Mouse (Mus musculus): ENCODE results near the gene 2810004N23Rik. TPM values are rescaled to one million over a fixed set of nuclear protein-coding genes. Genes with fewer than 3 reads are reported as not detected.
A peak's percentile ranks its signal among the peaks of the same experiment; 100 is the strongest.

Gene 2810004N23Rik
- total RNA-seq, 4 experiments from 2014 or later: 47.3 to 56.0 (median 50.9) TPM

DNA sequence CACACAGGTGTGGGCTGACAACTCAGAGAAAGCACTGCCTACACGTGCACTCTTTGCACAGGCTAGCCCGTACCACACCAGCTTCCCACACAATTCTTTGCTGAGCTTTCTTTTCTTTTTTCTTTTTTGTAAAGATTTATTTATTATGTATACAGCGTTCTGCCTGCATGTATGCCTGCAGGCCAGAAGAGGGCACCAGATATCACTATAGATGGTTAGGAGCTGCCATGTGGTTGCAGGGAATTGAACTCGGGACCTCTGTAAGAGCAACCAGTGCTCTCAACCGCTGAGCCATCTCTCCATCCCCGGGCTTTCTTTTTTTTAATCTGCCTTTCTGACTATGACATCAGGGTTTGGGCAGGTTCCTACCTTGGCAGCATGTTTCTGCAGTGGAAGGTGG is 39.4 kb downstream of the 2810004N23Rik start:
- no peak for DNase-seq (ENCODE audit: low spot score)

DNA sequence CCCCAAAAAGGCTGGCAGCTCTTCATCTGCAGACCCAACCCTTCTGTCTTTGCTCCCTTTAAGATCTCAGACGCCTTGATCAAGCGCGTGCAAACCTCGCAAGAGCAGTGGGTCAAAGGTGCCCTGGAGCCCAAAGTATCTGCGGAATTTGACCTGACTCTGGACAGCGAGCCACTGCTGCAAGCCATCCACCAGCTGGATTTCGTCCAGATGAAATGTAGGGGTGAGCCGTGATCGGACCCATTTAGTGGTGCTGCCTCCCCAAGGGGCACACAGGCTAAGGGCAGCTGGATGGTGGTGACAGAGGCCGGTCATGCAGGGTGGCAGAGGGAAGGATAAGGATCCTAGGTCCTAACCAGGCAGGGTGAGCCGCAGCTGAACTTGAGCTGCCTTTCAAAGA is 42.8 kb downstream of the 2810004N23Rik start:
- DNase-seq (ENCODE audit: low spot score): no peak

DNA sequence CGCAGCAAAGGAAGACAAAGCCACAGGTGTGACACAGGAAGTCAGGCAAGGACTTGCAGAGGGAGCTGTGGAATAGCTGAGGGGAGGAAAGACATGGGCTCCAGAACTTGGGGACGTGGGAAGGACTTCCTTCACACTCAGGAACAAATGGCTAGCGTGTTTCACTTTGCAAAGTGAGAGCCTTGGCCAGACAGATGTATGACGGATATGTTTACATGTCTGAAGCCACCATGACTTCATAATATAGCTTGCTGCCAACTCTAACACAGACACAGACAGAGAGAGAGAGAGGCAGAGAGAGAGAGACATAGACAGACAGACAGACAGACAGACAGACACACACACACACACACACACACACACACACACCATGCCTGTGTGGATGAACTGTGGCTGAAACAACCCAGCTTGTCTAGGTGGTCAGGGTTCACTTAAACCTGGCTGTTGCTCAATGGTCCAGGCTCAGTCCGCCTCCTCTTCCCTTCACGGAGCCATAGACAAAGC is 43.3 kb downstream of the 2810004N23Rik start:
- no peak for DNase-seq (ENCODE audit: low spot score)

DNA sequence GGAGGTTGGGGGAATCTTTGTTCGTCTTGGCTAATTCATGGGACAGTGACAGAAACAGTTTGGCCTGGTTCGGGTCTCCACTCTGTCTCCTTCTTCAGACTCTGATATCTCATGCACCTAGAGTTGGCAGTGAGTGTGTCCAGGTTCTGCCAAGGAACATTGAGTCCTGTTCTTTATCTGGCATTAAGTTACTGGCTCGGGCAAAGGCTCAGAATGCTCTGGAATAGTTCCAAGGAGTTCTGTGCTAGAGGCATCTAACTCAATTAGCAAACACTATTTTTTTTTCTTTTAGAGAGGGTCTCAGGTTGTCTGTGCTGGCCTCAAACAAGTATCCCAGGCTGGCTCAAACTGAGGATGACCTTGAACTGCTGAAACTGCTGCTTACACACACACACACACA is 45.6 kb downstream of the 2810004N23Rik start:
- DNase-seq (ENCODE audit: low spot score): no peak

DNA sequence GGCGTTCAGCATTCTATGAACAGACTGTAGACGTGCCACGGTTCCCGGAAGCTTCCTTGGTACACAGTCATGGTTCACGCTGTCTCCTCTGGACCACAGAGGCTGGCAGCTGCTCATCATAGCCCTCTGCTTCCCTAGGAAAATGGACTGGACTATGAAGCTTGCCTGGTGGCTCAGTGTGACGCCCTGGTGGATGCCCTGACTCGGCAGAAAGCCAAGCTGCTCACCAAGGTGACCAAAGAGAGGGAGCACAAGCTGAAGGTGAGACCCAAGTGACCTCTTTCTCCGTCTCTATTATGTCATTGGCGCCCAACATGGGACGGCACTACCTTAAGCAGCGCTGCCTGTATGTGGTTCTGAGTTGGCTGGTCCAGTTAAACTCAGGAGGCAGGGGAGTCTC is 46.1 kb downstream of the 2810004N23Rik start:
- DNase-seq (ENCODE audit: low spot score): no peak

DNA sequence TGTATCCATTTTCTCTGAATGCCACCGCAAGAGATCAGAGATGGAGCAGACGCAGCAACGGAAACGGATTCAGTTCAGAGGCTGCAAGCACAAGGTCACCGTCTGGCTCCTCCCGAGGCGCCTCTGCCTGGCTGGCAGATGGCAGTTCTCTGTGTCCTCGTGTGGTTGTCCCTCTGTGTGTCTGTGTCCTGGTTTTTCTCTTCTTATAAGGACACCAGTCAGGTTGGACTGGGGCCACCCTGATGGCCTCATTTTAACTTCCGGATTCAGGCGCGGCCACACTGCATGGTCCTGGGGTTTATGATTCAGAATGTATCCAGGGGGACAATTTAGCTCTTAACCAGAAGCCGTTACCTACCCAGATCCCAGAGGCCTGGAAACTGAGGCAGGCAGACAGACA is 47.0 kb downstream of the 2810004N23Rik start:
- no peak for DNase-seq (ENCODE audit: low spot score)

DNA sequence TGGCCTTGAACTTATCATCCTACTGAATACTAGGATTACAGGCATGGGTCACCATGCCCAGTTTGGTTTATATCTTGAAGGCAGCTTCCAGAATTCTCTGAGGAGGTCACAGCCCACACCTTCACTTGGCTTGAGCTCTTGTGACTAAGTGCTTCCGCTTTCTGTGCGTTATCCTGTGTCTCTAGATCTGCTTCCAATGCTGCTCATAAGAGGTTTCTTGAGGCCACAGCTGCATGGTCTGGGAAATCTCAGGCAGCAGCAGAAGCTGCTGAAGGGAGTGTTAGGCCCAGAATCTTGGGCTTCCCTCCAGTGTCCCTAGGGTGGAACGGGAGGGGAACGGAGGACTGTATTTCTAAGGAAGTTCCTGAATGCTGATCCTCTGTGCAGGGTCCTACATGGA is 49.6 kb downstream of the 2810004N23Rik start:
- no peak for DNase-seq (ENCODE audit: low spot score)

DNA sequence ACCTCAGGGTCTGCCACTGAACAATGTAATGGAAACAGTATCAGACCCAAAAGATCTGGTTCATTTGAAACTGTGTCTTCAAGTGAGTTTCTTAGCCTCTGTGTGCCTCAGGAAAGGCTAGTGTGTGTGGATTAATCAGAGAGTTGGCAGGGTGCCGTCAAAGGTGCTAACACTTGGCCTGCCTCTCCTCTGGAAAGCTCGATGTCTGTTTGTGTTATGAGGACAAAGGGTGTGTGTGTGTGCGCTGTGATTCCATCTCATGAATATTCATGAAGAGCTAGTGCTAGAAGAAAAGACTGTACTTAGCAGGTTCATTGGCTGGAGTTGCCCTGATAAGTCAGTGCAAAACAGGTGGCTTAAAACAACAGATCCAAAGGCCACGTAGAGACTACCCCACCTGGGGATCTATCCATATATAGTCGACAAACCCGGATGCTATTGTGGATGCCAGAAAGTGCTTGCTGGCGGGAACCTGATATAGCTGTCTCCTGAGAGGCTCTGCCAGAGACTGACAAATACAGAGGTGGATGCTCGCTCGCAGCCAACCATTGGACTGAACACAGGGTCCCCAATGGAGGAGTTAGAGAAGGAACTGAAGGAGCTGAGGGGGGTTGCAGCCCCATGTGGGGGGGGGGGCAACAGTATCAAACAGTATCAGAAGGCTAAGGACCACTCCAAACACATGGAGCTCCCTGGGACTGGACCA is 52.1 kb downstream of the 2810004N23Rik start:
- no peak for DNase-seq (ENCODE audit: low spot score)

DNA sequence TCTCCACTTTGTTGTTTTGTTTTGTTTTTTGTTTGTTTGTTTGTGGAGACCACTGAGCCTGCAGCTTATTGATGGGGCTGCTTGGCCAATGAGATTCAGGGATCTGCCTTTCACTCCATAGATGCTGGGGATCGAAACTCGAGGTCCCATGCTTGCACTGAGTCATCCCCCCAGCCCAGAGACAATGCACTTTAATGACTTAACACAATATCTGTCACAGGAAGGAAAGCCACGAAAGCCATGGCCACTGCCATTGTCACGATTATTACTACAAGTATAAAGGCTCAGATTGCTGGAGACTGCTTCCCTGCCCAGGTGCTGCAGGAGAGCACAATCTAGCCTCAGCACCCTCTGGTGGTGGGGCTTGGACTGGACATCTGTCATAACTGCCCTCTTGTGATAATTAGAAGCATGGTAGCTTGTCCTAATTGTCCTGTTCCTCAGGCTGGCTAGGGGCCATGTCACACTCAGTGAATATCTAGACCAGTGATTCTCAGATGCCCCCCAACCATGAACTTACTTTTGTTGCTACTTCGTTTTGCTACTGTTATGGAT is 52.8 kb downstream of the 2810004N23Rik start:
- DNase-seq (ENCODE audit: low spot score): no peak

DNA sequence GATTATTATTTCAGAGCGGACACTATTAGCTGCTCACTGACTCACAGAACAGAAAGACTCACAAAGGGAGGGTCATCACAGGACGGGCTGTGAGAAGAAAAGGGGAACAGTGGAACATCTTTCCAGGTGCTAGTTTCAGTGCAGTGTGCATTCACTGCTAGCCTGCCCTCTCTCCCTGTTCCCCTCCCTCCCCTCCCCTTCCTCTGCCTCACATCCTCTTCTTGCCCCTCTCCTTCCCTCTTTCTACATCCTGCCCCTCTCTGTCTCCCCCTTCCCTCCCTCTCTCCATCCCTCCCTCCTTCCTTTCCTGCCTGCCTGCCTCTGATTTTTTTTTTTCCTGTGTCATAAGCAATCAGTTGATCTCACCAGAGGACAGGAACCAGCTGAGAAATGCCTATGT is 53.5 kb downstream of the 2810004N23Rik start:
- no peak for DNase-seq (ENCODE audit: low spot score)

DNA sequence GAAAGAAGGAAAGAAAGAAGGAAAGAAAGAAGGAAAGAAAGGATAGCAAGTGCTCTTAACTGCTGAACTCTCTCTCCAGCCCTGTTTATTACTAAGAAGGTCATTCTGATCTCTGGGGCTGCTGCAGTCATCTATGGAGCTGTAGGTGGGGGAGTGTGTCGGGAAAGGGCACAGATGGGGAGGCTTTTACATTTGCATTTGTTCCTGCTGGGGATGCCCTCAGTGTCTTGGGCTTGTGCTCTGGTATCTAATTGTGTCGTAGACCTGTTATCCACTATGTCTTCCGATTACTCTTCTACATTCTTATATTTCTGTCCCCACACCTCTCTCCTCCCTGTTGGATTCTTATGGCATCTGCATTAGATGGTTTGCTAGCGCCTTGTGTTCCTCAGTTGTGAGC is 56.9 kb downstream of the 2810004N23Rik start:
- no peak for DNase-seq (ENCODE audit: low spot score)

DNA sequence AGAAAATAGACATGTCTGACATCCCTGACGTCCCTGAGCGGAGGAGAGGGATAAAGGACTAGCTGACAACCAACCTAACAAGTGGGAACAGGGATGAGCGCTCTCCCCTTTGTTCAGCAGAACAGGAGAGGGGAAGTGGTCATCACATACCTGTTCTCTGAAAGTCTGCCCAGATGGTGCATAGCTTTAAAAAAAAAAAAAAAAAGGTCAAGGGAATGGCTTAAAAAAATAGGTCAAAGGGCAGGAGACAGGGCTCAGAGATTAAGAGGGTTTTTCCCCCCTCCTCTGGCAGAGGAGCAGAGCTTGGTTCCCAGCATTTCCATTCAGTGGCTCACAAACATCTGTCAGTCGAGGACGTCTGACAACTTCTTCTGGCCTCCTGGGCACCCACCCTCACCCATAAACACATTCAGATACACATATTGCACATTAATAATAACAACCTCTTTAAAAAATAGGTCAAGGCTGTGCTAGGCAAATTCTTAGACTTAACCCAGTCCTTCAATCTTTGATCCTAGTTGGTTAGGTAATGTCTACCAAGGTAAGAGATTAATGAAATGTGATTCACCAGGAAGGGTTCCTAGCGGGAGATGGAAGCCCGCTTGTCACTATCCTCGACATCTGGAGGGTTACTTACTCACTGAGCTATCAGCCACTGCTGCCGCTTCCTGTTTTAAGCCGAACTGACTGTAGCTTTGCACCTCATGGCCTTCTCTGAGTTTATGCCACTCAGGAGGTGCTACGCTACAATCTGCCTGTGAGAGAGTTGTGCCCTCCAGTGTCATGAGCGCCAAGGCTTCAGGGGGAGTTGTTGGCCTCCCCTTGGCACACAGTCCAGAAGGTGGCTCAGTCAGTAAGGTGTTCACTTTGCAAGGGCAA is 58.9 kb downstream of the 2810004N23Rik start:
- DNase-seq (ENCODE audit: low spot score): no peak

DNA sequence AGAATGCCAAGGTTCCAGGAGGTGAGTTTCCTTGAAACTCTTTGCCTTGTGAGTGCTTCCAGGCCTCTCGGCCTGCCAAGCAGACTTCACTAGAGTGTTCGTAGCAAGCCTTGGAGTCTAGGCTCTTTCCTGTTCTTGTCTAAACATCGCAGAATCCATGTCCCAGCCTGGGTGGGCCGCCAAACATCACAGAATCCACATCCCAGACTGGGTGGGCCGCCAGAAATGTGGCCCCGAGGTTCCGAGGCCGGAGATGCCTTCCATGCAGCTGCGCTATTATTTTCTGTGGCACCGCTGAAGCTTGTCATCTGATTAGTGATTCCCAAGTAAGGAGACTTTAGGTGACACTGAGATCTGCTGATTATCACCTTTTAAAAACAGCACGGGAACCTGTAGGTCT is 62.4 kb downstream of the 2810004N23Rik start:
- DNase-seq (ENCODE audit: low spot score): no peak

DNA sequence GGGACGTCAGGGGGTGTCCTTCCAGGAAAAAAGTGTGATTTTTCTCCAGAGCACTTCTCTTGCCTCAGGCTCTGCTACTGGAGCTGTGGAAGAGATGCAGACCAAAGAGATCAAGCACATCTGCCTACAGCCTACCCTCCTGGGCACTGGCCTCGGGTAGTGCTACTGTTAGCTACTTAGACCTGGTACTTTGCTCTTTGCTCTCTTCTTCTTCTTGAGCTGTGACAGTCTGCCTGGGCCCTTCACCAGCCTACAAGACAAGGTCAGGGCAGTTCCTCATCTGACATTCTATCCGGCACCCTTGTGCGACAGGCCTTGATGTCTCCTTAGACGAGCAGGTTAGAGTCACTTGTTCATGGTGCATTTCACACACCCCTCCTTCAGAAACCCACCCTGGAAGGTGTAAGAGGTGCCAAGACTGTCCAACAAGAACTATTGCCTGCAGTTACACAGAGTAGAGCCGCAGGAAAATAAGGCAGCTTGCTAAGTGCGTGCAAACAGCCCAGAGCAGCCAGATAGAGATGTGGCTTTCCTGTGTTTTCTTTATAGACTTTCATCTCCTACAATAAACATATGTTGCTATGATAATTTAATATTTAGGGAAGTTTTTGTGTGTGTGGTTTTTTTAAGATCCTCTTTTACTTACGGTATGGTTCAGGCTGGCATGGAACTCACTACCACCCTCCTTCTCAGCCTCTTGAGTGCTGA is 67.0 kb downstream of the 2810004N23Rik start:
- no peak for DNase-seq (ENCODE audit: low spot score)

DNA sequence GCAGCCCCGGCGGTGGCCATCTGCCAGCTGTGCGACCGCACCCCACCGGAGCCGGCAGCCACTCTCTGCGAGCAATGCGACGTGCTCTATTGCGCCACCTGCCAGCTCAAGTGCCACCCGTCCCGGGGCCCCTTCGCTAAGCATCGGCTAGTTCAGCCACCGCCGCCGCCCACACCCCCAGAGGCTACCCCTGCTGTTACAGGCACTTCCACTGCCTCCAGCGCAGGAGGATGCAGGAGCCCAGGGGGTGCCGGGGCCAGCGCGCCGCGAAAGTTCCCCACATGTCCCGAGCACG is 68.5 kb downstream of the 2810004N23Rik start:
- DNase-seq (ENCODE audit: low spot score): no peak

DNA sequence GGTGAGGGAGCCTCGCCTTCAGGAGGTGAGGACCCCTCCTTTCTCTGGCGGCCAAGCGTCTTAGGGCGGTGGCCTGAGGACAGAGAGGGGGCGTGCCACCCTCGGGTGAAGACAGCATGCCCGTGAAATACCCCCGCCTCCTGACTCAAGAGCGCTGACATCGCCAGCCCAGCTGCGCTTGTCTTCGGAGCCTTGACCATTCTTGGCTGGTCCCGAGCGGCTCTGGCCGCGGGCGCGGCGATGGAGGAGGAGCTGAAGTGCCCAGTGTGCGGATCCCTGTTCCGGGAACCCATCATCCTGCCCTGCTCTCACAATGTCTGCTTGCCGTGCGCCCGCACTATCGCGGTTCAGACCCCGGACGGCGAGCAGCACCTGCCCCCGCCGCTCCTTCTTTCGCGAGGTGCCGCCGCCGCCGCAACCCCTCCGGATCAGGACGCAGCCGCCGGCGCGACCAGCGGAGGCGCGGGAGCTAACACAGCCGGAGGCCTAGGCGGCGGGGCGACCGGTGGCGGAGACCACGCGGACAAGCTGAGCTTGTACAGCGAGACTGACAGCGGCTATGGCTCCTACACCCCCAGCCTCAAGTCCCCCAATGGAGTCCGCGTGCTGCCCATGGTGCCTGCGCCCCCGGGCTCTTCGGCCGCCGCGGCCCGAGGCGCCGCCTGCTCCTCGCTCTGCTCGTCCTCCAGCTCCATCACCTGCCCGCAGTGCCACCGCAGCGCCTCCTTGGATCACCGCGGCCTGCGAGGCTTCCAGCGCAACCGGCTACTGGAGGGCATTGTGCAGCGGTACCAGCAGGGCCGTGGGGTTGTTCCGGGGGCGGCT is 69.0 kb downstream of the 2810004N23Rik start:
- no peak for DNase-seq (ENCODE audit: low spot score)

DNA sequence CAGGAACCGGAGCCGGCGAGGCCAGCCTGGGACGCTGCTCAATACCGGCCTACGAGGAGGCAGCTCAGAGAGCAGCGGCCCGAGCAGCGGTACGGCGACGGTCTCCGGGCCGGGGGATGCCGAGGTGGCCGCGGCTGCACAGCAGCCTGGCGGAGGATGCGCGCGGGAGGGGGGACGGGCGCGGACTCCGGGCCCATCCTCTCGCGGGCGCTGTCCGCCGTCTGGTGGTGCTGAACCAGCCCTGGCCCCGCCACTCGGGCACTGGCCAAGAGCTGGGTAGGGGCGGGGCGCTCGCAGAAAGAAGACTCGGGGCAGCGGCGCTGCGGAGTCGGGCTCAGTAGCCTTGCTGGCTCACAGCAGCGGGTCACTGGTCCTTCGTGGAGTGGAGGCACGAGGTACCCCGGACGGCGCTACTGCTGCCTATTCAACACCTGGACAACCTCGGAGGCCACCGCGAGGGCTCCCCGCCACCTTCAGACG is 69.7 kb downstream of the 2810004N23Rik start:
- peak; percentile 66 for DNase-seq (ENCODE audit: low spot score)

DNA sequence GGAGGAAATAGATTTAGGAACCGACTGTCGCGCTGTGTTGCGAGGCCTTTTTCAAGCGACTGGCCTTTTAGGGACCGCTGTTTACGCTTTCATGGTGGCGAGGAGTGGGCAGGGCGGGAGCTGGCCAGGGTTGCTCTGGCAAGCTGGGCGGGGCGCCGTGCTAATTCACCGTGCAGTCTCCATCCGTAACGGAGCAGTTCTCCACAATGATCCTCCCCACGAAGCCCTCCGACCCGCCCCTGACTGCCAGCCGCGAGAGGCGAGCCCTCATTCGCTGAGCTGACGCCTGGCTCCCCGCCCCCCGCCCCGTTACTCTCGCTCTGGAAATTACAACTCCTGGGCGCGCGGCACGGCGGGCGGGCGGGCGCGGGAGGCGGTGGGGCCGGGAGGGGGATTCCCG is 70.2 kb downstream of the 2810004N23Rik start, which contains the start of gene Trim67:
Trim67 (plus strand) TSS at position 385 of the 400 bp plus-strand sequence.
- DNase-seq (ENCODE audit: low spot score): no peak

DNA sequence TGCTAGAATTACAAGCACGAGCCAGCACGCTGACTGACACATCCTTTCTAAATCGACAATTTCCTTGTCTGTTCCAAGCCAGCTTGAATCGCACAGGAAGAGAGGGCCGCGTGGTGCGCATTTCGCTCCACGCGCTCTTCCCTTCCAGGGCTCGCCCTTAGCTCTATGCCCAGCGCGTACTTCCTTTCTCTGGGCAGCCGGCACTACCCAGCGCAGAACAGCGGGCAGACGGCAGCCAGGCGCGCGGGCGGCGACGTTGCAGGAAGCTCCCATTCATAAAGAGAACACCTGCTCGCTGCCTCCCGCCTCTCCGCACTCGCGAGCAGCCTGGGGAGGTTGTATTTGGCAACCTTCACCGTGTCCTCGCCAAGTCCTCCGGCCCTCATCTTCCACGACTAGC is 70.7 kb downstream of the 2810004N23Rik start:
- no peak for DNase-seq (ENCODE audit: low spot score)

DNA sequence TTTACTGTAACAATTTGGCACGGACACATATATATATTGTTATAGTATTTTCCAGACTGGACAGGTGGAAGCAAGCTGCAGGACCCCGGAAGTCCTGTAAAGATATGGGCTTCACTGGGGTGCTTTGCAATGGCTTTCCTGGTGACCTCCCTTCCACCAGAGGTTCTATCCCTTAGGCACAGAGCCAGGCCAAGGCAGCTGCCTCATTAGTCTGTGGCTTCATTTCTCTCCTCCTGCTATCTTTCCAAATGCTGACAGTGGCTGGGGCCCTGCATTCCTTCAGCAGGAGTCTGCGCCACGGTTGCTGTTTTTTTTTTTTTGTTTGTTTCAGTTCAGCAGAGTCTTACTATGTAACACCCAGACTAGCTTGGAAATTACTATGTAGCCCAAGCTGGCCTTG is 71.2 kb downstream of the 2810004N23Rik start:
- DNase-seq (ENCODE audit: low spot score): no peak

DNA sequence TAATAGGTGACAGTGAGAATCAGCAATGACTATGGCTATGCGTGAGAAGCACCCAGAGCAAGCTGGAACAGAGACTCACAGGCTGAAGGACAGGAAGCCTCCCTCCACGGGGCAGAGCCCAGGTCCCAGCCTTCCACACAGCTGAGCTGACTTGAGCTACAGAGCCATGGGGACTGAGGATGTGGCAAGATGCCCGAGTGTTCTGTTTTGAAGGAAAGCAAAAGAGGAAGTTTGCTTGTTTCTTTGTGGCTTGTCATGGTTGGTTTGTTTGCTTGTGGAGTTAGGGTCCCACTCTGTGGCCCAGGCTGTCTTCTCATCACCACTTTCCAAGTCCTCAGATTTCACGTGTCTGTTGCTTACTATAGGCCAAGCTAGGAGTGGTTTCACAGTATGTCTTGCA is 72.2 kb downstream of the 2810004N23Rik start:
- no peak for DNase-seq (ENCODE audit: low spot score)

Data from heart, adult 8-10 months (tissue).